Mouse (Mus musculus): ENCODE data around the gene Snx29.
"Not testable (repeated sequence)": the region's sequence is repeated elsewhere in the genome, so short reads cannot be mapped to it uniquely, and the experiment has no call there.

GRCm38 (mm10) chr16:11423611-11424297 lies 101.0 kb downstream of the Snx29 start:
- TF ChIP-seq TAL1, GATA1 (IDR thresholded peaks at IDR 0.05; ENCODE audit: low read length): not testable (repeated sequence)

Data from erythroblast, embryonic 14.5 days (primary cell).